Mouse (Mus musculus): Measurements from ENCODE around the gene Prlh.
A peak's percentile ranks its signal among the peaks of the same experiment; 100 is the strongest.

The Prlh gene

DNA sequence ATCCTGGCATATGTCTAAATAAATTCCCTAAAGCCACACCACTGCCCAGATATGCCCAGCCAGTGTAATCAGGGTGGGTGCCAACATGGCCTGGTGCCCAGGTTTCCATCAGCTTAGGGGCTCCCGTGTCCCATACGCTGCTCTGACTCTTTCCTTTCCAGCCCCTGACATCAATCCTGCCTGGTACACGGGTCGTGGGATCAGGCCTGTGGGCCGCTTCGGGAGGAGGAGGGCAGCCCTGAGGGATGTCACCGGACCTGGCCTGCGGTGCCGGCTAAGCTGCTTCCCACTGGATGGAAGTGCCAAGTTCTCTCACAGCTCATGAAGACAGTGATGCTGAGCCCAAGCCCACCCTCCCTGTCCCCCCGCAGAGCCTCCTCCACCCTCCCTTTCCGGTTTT is 780 bp downstream of the Prlh start:
- DNase-seq (ENCODE audit: low spot score in 2 of 2), result peak in 1 of 2 experiments; percentile 34

GRCm38 (mm10) chr1:90956245-90957096 is 3.6 kb downstream of the Prlh start:
- DNase-seq (ENCODE audit: low spot score in 2 of 2), result peak; percentile 45 to 62

DNA sequence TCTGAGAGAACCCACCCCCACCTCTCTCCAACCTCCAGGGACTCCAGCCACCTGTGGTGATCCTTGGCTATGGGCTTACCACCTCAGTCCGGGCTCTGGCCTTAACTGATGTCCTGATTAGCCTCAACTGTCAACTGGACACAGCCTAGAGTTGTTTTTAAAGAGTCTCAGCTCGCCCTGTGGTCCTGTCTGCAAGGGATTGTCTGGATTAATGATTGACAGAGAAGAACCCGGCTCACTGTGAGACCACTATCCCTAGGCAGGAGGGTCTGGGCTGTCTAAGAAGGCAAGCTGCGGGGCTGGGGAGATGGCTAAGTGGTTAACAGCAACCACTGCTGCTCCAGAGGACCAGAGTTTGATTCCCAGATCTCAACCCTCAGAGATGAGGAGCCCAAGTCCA is 9.6 kb downstream of the Prlh start:
- no peak for DNase-seq (ENCODE audit: low spot score in 2 of 2)

DNA sequence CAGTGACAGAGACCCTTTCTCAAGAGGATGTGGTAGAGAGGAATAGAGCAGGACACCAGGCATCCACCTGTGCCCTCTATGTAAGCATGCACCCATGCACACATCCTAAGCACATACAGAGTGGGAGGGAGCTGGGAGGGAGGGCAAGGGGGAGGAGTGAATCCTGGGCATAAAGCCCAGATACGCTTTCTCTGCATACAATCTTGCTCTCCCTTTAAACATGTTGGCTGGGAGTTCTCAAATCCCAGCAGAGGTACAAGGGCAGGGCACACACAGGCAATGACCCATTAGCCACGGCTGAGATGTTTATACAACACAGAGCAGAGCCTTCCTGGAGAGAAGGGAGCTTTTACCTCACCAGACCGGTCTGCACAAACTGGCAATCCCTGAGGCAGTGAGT is 10.1 kb downstream of the Prlh start:
- DNase-seq (ENCODE audit: low spot score in 2 of 2), result no peak

DNA sequence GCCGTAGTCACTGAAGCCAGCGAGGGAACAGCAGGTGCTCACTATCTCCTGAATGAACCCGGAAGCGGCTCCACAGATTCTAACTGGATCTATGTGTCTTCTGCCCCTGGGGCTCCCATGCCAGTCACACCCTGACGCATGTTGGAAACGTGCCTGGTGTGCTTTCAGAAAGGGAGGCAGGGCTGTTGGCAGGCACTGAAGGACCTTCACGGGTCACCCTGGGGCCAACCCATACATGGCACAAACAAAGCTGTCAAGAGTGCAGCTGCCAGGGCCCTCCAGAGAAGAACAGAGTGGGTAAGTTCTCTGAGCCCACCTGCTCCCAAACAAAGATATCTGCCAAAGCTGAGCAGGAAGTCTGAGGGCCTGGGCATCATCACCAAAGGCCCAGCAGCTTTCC is 14.7 kb downstream of the Prlh start:
- DNase-seq (ENCODE audit: low spot score in 2 of 2), result no peak

- DNase-seq (ENCODE audit: low spot score in 2 of 2), result no peak
Observed at GRCm38 (mm10) chr1:90968649-90969048, 15.7 kb downstream of the Prlh start.

DNA sequence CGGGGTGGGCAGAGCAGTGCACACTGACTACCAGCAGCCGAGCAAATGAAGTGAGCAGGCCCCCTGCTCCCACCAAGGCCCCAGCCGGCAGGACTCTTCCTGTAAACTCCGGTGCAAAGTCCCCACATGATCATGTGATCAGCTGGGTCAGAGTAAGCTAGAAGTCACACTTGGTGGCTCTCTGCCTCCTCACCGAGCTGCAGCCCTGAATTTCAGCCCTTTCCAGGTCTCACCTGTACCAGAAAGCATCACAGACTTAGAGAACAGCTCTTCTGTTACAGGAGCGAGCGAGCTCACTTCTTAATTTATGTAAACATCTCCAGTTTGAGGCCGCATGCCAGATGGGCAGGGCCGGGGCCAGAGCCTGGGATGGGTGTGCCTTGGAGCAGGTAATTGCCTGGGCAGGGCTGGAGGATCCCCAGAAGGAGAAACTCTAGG is 16.5 kb downstream of the Prlh start, which contains the start of gene Rab17:
Gene Rab17, minus strand, starts transcription at position 315 of the 438 bp plus-strand sequence.
- no peak for DNase-seq (ENCODE audit: low spot score in 2 of 2)

DNA sequence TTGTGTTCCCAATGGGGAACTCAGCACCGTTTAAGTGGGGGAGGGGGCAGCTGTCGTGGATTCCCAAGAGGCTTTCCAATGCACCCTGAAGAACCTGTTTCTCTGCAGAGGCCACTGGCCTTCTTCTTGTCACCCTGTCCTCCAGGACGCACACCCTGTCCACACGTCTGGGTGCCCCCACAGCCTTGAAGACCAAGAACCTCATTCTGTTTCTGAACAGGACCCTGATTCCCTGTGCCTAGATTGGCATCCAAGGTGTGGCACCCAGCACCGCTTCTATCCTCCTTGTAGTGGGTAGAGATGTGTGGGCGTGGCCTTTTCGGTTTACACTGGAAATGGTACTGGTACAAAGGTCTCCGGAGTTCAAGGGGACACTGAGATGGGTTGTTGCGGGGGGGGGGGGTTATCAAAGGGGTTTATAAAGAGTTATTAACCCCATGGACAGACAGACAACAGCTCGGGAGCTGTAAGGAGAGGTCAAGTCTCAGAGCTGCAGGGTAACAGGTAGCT is 17.0 kb downstream of the Prlh start:
- no peak for DNase-seq (ENCODE audit: low spot score in 2 of 2)

DNA sequence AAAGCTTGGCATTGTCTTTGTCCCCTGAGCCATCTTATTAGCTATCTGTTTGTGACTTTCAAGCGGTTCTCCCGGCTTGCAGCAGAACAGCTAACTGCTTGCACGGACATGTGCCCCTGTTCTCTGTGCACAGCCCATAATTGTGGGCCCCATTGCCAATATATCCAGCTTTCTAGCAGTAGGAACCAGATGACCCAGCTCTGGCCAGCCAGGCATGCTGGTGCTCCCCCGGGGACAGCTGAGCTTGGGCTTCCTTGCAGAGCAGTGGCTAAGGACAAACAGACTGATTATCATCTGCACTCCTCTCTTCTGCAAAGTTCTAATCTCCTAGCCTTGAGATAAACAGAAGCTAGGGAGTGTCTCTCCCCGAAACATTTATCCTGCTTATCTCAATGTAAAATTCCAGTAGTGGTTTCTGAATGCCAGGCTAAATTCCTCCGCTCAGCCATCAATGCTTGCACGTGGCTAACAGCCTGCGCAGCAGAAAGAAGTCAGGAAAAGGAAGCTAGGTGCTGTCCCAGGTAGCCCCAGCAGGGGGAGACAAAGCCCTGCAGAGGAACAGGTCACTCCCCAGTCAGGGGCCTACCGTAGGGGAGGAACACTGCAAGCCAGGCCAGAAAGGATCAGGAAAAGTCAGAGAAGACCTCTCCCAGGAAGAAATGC is 20.1 kb downstream of the Prlh start:
- DNase-seq (ENCODE audit: low spot score in 2 of 2), result peak; percentile 98 to 99

GRCm38 (mm10) chr1:90973574-90973911 is 20.6 kb downstream of the Prlh start:
- no peak for DNase-seq (ENCODE audit: low spot score in 2 of 2)

DNA sequence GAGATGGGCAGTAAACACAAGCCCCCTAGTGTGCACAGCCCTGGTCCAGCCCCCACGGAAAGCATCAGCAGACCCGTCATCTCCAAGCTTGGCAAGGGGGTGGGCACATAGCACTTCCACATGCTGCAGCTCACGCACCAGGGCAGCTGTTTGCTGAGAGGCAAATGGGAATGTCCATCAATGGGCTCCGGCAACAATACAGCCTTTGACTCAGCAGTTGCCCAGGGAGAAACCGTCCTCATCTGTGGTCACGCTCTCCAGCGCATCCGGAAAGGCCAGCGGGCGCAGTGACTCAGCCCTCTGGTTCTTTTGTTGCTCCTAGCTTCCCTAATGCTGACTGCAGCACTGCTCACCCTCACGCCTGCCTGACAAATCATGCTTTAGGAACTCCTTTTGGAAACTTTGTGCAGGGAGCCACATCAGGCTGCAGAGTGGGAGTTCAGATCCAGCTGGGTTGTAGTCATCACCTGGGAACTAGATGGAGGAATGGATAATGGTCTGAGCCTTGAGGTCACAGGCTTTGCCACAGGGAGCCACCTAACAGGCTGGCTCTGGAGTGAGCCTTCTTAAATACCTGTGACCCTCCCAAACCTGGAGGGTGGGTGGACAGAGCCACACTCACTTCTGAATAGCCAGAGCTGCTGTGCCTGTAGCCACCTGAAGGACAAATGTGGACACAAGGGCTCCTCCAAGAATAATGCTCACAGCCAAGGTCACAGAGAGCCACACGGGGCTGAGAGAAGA is 22.2 kb downstream of the Prlh start:
- no peak for DNase-seq (ENCODE audit: low spot score in 2 of 2)

DNA sequence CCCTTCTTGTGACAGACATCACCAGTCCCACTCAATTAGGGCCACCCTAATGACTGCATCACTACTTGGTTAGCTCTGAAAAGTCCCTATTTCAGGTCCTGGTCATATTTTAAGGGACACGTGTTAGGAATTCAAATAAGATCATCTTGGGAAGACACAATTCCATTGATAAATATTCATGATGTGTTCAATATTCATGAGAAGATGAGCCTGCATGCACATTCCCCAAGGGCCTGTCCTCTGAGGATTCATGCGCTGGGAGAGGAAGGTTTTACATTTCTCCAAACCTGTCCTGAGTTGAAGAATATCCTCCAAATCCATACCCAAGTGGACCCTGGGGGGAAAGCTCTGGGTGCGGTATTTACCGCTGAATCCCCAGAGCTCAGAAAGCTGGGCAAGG is 23.1 kb downstream of the Prlh start:
- DNase-seq (ENCODE audit: low spot score in 2 of 2), result no peak

GRCm38 (mm10) chr1:90980638-90981330 is 27.9 kb downstream of the Prlh start:
- DNase-seq (ENCODE audit: low spot score in 2 of 2), result no peak

GRCm38 (mm10) chr1:90981346-90981745 is 28.4 kb downstream of the Prlh start:
- no peak for DNase-seq (ENCODE audit: low spot score in 2 of 2)

DNA sequence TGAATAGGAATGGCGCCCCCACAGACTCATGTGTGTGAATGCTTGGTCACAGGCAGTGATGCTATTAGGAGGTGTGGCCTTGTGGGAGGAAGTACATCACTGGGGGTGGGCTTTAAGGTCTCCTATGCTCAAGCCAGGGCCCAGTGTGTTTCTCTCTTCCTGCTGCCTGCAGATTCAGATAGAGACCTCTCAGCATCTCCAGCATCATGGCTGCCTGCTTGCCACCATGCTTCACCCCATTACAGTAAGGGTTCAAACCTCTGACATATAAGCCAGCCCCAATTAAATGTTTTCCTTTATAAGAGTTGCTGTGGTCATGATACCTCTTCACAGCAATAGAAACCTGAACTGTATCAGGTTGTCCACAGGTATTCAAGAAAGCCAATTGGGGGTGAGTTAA is 43.0 kb downstream of the Prlh start:
- DNase-seq (ENCODE audit: low spot score in 2 of 2), result no peak

DNA sequence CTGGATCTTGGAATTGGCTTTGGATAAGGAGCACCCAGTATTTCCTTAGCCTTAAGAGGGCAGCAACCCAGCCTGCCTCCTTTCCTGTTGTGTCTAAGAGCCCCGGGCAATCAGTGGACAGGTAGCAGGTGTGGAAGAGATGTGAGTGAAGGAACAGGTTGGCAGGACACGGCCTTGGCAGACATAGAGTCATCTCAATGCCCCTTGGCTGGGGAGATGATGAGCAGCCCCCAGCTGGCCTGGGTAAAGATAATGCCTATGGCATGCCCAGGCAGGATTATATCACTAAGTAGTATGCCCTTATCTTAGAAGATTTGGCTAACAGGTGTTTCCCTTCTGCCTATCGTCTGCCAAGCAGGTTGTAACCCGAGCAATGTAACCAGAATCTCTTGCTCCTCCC is 44.2 kb downstream of the Prlh start:
- DNase-seq (ENCODE audit: low spot score in 2 of 2), result no peak

DNA sequence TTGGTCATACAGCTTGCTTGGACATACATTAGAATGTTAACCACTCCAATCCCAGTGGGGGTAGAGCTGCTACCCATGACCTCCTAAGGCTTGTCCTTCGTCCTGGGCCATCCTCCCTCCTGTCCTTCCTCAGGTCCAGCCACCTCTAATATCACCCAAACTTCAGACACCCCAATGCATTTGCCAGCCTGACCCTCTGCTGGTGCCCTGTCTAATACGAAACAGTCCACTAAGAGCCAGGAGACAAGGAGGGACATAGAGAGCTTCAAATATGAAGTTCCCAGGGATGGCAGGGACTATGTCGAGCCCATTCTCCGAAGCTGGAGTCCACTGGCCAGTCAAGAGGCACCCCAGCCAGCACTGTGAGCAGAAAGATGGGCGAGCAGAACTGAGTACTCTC is 44.7 kb downstream of the Prlh start:
- DNase-seq (ENCODE audit: low spot score in 2 of 2), result no peak

GRCm38 (mm10) chr1:90998268-90998890 is 45.5 kb downstream of the Prlh start, which contains the start of gene Lrrfip1:
Gene Lrrfip1, plus strand, starts transcription at chr1:90998737.
- peak in 1 of 2 experiments; percentile 55 for DNase-seq (ENCODE audit: low spot score in 2 of 2)

DNA sequence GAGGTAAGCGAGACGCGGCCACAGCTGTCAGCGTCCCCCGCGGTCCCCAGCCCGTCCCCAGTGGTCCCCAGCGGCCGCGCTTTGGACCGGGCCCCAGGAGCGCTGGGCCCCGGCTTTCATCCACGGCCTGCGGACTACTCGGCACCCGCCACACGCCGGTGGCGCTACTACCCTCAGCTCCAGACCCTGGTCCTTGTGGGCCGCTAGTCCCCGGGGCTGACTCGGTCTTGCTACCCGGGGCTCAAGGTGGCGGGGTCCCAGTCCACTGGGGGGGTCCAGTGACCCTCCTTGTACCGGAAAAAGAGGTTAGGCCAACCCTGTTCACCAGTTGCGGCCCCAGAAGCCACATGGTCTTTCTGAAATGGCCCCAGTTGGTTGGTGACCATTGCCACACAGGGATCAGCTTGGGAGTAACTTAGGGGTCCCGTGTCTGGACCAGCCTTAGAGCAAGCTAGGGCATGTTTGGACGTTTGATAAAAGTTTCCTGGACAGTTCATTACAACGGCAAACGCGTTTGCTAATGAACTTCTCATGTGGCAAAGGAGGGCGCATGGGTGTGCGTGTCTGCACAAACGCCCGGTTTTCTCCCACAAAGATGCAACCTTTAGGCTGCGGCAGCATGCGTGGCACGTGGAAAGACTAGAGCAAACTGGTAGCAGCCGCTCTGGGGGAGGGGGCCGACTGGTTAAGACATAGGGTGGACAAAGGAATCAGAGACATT is 46.1 kb downstream of the Prlh start:
- no peak for DNase-seq (ENCODE audit: low spot score in 2 of 2)

GRCm38 (mm10) chr1:90999911-91000601 is 47.1 kb downstream of the Prlh start:
- DNase-seq (ENCODE audit: low spot score in 2 of 2), result no peak
